Mouse (Mus musculus) embryonic facial prominence, embryonic 15.5 days (tissue): ENCODE data around the gene Fam166b. TPM values are rescaled to one million over a fixed set of nuclear protein-coding genes. Genes with fewer than 3 reads are reported as not detected.

Experiments
- ATAC-seq: fragments of 200-750 bp; cut with Nextera tagmentation; 2 replicates; pipeline ENCODE4 v1.8.0; 2017; ENCODE audit warnings: low read depth, moderate TSS enrichment; ENCODE audit not compliant: insufficient number of reproducible peaks, low FRiP score, low TSS enrichment
- H3K27ac ChIP-seq: fragments of 300-500 bp; sonication (generic); replicated peaks from 2 replicates; pipeline ENCODE4 v1.5.1; 2015; ENCODE audit warnings: mild to moderate bottlenecking, inconsistent platforms
- H3K27me3 ChIP-seq: fragments of 300-500 bp; sonication (generic); 2 replicates; pipeline ENCODE4 v1.6.1; 2015; ENCODE audit warnings: inconsistent platforms
- H3K36me3 ChIP-seq: fragments of 300-500 bp; sonication (generic); 2 replicates; pipeline ENCODE4 v1.6.1; 2015; ENCODE audit warnings: mild to moderate bottlenecking, inconsistent platforms
- H3K4me1 ChIP-seq: fragments of 300-500 bp; sonication (generic); 2 replicates; pipeline ENCODE4 v1.6.1; 2015; ENCODE audit warnings: inconsistent platforms
- H3K4me2 ChIP-seq: fragments of 300-500 bp; sonication (generic); replicated peaks from 2 replicates; pipeline ENCODE4 v1.6.1; 2015; ENCODE audit warnings: mild to moderate bottlenecking, inconsistent platforms
- H3K4me3 ChIP-seq: fragments of 300-500 bp; sonication (generic); replicated peaks from 2 replicates; pipeline ENCODE4 v1.5.1; 2015; ENCODE audit warnings: mild to moderate bottlenecking, inconsistent platforms
- H3K9ac ChIP-seq: fragments of 300-500 bp; sonication (generic); 2 replicates; pipeline ENCODE4 v1.6.1; 2015; ENCODE audit warnings: inconsistent platforms
- H3K9me3 ChIP-seq: fragments of 300-500 bp; sonication (generic); replicated peaks from 2 replicates; pipeline ENCODE4 v1.6.1; 2016; ENCODE audit warnings: inconsistent platforms
- WGBS: fragments of 180-500 bp; shearing (Covaris S2); methylation state at CpG from one replicate; pipeline ENCODE4 v1.1.7; 2015; 5-methylcytosine and 5-hydroxymethylcytosine counted together
- polyA plus RNA-seq: library from polyadenylated mRNA; unstranded; fragments of >200 nt; fragmentation: Nextera tagmentation; extraction: Ambion mirVana; gene quantifications from 2 replicates; pipeline ENCODE4 v1.2.1, GENCODE M21; 2015

The Fam166b gene
- polyA plus RNA-seq, result 0.41 and 0.44 TPM in 2 replicates

GRCm38 (mm10) chr4:43428946-43429345 is at the start of gene Fam166b:
Fam166b (minus strand) TSS chr4:43429134.
- WGBS, result 13% methylated on average over 10 of the region's 10 CpGs
- Histone ChIP-seq H3K4me3 (no peak within 1 kb of the TSS), H3K9ac (no peak within 1 kb of the TSS), H3K4me1 (peaks cover 27% of the 10 kb centered on the region), H3K9me3 (no peaks in the 10 kb centered on the region), H3K36me3 (peaks cover 27% of the 10 kb centered on the region), H3K27ac (no peak within 1 kb of the TSS), H3K27me3 (peaks cover 41% of the 10 kb centered on the region), H3K4me2 (no peak within 1 kb of the TSS)
- ATAC-seq, result no peak

- 50% methylated on average over 8 of the region's 8 CpGs for WGBS
- H3K9ac ChIP-seq, result 0 out of 2 replicates have a peak overlapping the region, but pooled peaks have one; percentile 23
Measured at GRCm38 (mm10) chr4:43478534-43478858, 49.6 kb upstream of the Fam166b start.

GRCm38 (mm10) chr4:43477857-43478533 is 49.1 kb upstream of the Fam166b start:
- Histone ChIP-seq H3K27ac (peak overlapping the region; percentile 23; the same call in 1 of the 2 replicates), H3K4me1 (peaks cover 9% of the 10 kb centered on the region), H3K9me3 (no peaks in the 10 kb centered on the region), H3K36me3 (no peaks in the 10 kb centered on the region), H3K4me2 (peak overlapping the region; percentile 47), H3K4me3 (peak overlapping the region; percentile 38), H3K9ac (0 out of 2 replicates have a peak overlapping the region, but pooled peaks have one; percentile 23), H3K27me3 (no peaks in the 10 kb centered on the region)
- 22% methylated on average over 11 of the region's 11 CpGs for WGBS
- ATAC-seq, result peak; percentile 87

More at GRCm38 (mm10) chr4:43478534-43478858, 49.6 kb upstream of the Fam166b start:
- ATAC-seq, result 0 out of 2 replicates have a peak, but pooled peaks have one; percentile 11
- peak overlapping the region; percentile 23; the same call in 1 of the 2 replicates for H3K27ac ChIP-seq
- H3K27me3 ChIP-seq, result no peaks in the 10 kb centered on the region
- no peaks in the 10 kb centered on the region for H3K36me3 ChIP-seq
- peak overlapping the region; percentile 47 for H3K4me2 ChIP-seq
- peaks cover 9% of the 10 kb centered on the region for H3K4me1 ChIP-seq
- H3K4me3 ChIP-seq, result peak overlapping the region; percentile 38
- H3K9me3 ChIP-seq, result no peaks in the 10 kb centered on the region

- Histone ChIP-seq H3K9ac (no peak overlapping the region), H3K27me3 (no peaks in the 10 kb centered on the region), H3K9me3 (no peaks in the 10 kb centered on the region), H3K4me1 (peaks cover 7% of the 10 kb centered on the region), H3K4me2 (no peak overlapping the region), H3K4me3 (no peak overlapping the region), H3K27ac (no peak overlapping the region), H3K36me3 (no peaks in the 10 kb centered on the region)
- WGBS, result 89% methylated on average over 6 of the region's 6 CpGs
- no peak for ATAC-seq
Measured at GRCm38 (mm10) chr4:43476604-43477003, 47.7 kb upstream of the Fam166b start.

DNA sequence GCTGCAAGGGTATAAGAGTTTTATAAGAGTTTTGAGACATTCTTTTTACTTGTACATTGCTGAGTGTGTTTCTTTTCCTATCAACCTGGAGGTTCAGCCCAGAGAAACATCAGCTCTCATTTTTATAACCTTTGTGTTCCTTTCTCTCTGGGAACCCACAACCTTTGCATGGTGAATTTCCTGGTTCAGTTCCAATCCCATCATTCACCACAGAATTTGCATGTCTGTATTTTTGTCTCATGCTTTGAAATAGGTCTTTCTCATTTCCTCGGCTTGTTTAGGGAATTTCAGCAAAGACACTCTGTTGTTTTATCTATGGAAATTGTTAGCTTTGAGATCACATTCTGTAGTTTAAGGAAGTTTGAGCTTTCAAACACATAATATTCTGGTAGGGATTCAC is 44.7 kb upstream of the Fam166b start:
- Histone ChIP-seq H3K36me3 (no peaks in the 10 kb centered on the region), H3K27me3 (no peaks in the 10 kb centered on the region), H3K4me2 (no peak overlapping the region), H3K4me1 (peaks cover 7% of the 10 kb centered on the region), H3K9me3 (no peaks in the 10 kb centered on the region), H3K4me3 (no peak overlapping the region), H3K27ac (no peak overlapping the region), H3K9ac (no peak overlapping the region)
- no peak for ATAC-seq
- WGBS, result 67% methylated on average over 1 of the region's 1 CpGs

GRCm38 (mm10) chr4:43470301-43470700 is 41.4 kb upstream of the Fam166b start:
- H3K9ac ChIP-seq, result no peak overlapping the region
- H3K9me3 ChIP-seq, result no peaks in the 10 kb centered on the region
- H3K36me3 ChIP-seq, result no peaks in the 10 kb centered on the region
- H3K27me3 ChIP-seq, result no peaks in the 10 kb centered on the region
- no peak overlapping the region for H3K4me2 ChIP-seq
- H3K4me3 ChIP-seq, result no peak overlapping the region
- 85% methylated on average over 10 of the region's 10 CpGs for WGBS
- no peak for ATAC-seq
- no peak overlapping the region for H3K27ac ChIP-seq
- 0 out of 2 replicates have a peak, but pooled peaks cover 5% of the 10 kb centered on the region for H3K4me1 ChIP-seq

GRCm38 (mm10) chr4:43466872-43467271 is 37.9 kb upstream of the Fam166b start:
- Histone ChIP-seq H3K27ac (no peak overlapping the region), H3K4me3 (no peak overlapping the region), H3K4me2 (no peak overlapping the region), H3K9ac (no peak overlapping the region), H3K27me3 (no peaks in the 10 kb centered on the region), H3K4me1 (0 out of 2 replicates have a peak, but pooled peaks cover 5% of the 10 kb centered on the region), H3K9me3 (no peaks in the 10 kb centered on the region), H3K36me3 (no peaks in the 10 kb centered on the region)
- ATAC-seq, result no peak
- 82% methylated on average over 7 of the region's 7 CpGs for WGBS

DNA sequence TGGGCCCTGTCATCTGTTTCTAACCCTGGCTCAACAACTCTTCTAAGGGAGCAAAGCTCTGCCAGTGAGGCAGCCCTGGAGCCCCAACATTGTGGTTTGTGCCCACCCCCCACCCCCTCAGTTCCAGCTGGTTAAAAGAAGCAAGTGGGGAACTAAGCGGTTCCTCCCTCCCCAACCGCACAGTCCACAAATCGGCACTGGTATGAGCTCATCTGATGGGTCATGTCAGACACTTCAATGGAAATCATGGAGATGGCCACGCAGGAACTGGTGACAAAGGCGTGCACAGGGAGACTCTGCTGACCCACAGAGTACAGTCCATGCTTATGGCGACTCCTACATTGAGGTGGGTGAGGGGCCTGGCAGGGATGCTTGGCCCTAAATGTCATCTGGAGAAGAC is 37.0 kb upstream of the Fam166b start:
- Histone ChIP-seq H3K36me3 (no peaks in the 10 kb centered on the region), H3K9me3 (no peaks in the 10 kb centered on the region), H3K4me1 (0 out of 2 replicates have a peak, but pooled peaks cover 5% of the 10 kb centered on the region), H3K9ac (no peak overlapping the region), H3K27me3 (no peaks in the 10 kb centered on the region), H3K4me2 (no peak overlapping the region), H3K4me3 (no peak overlapping the region), H3K27ac (no peak overlapping the region)
- ATAC-seq, result no peak
- WGBS, result 80% methylated on average over 6 of the region's 6 CpGs

GRCm38 (mm10) chr4:43463102-43463501 is 34.2 kb upstream of the Fam166b start:
- no peak for ATAC-seq
- H3K9ac ChIP-seq, result no peak overlapping the region

DNA sequence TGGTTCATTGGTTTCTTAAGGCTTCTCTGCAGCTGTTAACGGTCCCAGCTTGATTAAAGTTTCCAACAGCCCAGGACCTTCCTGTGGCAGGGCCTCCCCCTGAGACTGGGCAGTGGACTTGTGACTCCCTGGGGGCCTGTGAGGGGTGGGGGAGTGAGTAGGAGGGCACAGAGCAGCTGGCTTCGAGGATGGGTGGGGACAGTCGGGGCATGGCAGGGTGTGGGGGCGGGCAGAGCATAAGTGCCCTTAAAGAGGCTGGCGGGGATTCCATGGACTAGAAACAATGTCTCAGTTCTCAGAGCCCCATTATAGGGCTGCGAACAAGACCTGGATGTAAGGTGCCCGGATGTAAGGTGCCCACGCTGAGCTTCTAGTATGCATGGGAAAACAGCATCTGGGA is 28.2 kb upstream of the Fam166b start:
- H3K4me2 ChIP-seq, result no peak overlapping the region
- H3K27ac ChIP-seq, result no peak overlapping the region
- peaks cover 22% of the 10 kb centered on the region; the same call in 1 of the 2 replicates for H3K27me3 ChIP-seq
- no peaks in the 10 kb centered on the region for H3K36me3 ChIP-seq
- 25% methylated on average over 8 of the region's 8 CpGs for WGBS
- ATAC-seq, result no peak
- H3K4me3 ChIP-seq, result no peak overlapping the region
- H3K9ac ChIP-seq, result no peak overlapping the region
- H3K4me1 ChIP-seq, result peaks cover 18% of the 10 kb centered on the region
- no peaks in the 10 kb centered on the region for H3K9me3 ChIP-seq

More at GRCm38 (mm10) chr4:43463102-43463501, 34.2 kb upstream of the Fam166b start:
- 93% methylated on average over 5 of the region's 5 CpGs for WGBS
- no peaks in the 10 kb centered on the region for H3K9me3 ChIP-seq
- 0 out of 2 replicates have a peak, but pooled peaks cover 5% of the 10 kb centered on the region for H3K4me1 ChIP-seq
- no peaks in the 10 kb centered on the region for H3K36me3 ChIP-seq
- no peak overlapping the region for H3K4me3 ChIP-seq
- H3K4me2 ChIP-seq, result no peak overlapping the region
- H3K27ac ChIP-seq, result no peak overlapping the region
- no peaks in the 10 kb centered on the region for H3K27me3 ChIP-seq

DNA sequence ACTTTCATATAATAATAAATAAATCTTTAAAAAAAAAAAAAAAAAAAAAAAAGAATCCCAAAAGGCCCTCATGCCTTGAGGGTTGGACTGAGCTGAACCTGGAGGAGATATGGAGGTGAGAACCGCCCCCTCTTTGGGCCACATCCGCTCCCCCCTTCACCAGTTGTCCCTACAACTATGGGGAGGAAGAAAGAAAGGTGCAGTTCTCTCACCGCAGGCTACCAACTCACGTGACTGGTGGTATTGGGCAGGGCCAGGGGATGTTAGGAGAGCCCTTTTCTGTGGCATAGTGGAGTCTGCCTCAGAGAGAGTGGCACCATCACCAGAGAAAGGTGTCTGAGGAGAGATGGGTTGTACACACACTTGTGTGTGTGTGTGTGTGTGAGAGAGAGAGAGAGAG is 27.5 kb upstream of the Fam166b start:
- Histone ChIP-seq H3K4me3 (no peak overlapping the region), H3K9ac (no peak overlapping the region), H3K36me3 (no peaks in the 10 kb centered on the region), H3K27ac (no peak overlapping the region), H3K27me3 (peaks cover 24% of the 10 kb centered on the region; the same call in 1 of the 2 replicates), H3K4me1 (peaks cover 18% of the 10 kb centered on the region), H3K9me3 (no peaks in the 10 kb centered on the region), H3K4me2 (no peak overlapping the region)
- WGBS, result 31% methylated on average over 4 of the region's 4 CpGs
- ATAC-seq, result no peak
